Mouse (Mus musculus): ENCODE measurements around the gene Zfp770. TPM values are rescaled to one million over a fixed set of nuclear protein-coding genes. Genes with fewer than 3 reads are reported as not detected.

Gene Zfp770
- total RNA-seq, 1 experiment from 2014 or later, result 4.5 TPM

DNA sequence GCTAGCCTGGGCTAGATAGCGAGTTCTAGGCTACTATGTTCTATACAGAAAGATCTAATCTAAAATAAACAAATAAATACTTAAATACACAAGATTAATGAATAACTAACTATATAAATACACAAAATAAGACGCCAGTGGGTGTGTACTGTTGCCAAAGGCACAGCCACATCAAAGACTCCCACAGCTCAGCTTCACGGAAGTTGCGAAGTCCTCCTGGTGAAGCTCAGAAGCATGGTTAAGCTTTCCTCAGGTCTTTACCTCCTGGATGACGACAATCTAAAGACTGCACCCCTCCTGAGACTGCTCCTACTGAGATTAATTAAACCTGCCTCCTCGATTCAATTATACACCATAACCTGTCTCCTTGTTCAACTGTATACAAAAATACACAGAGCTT, 48.0 kb downstream of the Zfp770 start:
- no peak for ATAC-seq (replicated peaks in 1 of 2; ENCODE audit: insufficient read depth in 1 of 2, low FRiP score in 2 of 2, low TSS enrichment in 1 of 2, low read depth in 1 of 2, poor library complexity in 2 of 2, severe bottlenecking in 2 of 2)

DNA sequence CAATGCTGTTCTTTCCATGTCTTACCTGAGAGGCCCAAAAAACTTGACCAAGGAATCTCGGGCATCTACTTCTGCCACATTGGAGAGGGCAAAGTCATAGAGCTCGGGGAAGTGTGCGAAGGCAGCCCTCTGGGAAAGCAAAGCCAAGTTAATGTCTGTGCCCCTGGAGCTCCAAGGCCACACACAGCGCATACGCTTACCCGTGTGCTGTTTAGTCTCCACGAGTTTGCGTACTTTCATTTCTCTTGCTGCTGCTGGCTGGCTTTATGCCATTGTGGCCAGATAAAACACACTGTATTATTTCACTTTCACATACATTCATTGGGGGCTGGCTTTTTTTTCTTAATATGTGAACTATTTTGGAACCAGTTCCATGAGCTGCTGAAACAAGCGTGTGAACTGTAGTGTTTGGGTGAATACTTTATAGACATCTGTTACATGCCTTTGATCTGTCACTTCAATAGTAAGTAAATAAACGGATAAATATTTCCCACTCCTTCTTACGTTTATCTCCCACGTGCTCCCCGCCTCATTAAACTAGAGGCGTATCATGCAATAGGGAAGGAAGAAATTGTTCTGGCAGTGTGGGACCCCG, 54.3 kb downstream of the Zfp770 start:
- no peak for ATAC-seq (replicated peaks in 1 of 2; ENCODE audit: insufficient read depth in 1 of 2, low FRiP score in 2 of 2, low TSS enrichment in 1 of 2, low read depth in 1 of 2, poor library complexity in 2 of 2, severe bottlenecking in 2 of 2)

DNA sequence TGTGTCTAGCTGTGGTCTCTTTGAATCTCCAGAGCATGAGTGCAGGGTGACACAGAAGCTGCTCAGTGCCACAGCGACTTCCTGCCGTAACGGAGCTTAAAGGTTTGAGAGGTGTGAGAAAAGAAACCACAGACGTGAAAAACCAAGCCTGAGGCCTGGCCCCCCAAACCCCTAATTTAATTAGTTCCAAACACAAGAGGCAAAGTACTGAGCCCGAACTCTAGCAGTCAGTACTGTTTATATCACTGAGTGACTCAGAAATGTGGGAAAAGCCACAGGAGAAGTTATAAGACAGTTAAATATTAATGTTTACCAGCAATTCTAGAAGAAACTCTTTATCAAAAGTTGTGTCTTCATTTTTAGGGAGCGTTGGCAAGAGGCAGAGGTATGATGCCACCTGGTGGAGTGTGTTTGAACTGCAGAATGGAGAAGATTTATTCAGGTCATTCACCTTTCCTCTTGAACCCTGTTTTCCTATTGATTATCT, 55.9 kb downstream of the Zfp770 start:
- peak; percentile 17 to 56; a peak in 1 of 4 replicates for ATAC-seq (replicated peaks in 1 of 2; ENCODE audit: insufficient read depth in 1 of 2, low FRiP score in 2 of 2, low TSS enrichment in 1 of 2, low read depth in 1 of 2, poor library complexity in 2 of 2, severe bottlenecking in 2 of 2)

DNA sequence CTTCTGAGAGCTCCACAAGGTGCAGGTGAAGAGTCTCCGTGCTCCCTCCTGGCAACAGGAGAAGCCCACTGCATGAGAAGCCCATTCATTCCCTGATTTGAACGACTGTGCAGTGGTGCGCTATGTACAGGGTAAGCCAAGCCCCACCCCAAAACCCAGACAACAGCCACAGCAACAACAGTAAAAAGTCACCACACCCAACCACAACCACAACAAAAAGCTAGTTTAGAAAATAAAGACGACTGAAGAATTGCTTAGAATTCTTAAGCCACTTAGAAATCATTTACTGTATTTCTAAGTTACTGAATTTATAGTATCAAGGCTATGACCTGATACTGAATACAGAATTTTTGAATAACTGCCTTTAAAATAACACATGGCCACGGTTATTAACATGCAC, 56.4 kb downstream of the Zfp770 start:
- no peak for ATAC-seq (replicated peaks in 1 of 2; ENCODE audit: insufficient read depth in 1 of 2, low FRiP score in 2 of 2, low TSS enrichment in 1 of 2, low read depth in 1 of 2, poor library complexity in 2 of 2, severe bottlenecking in 2 of 2)

DNA sequence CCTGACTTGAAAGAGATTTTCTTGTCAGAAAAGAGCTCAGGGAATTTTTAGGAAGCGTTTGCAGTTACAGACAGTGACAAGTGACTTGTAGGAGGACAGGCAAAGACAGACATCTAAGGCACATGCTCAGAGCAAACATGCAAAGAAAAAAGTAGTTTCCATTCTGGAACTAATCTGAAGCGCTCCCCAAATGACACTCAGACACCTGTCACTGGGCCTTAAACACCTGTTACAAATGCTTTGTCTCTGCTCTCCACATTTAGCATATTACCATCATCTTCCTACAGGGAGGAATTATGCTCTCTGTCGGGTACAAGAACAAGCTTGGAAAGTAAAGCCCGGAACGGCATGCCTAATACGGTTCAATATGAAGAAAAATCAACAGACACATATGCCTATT, 57.4 kb downstream of the Zfp770 start:
- ATAC-seq (replicated peaks in 1 of 2; ENCODE audit: insufficient read depth in 1 of 2, low FRiP score in 2 of 2, low TSS enrichment in 1 of 2, low read depth in 1 of 2, poor library complexity in 2 of 2, severe bottlenecking in 2 of 2), result no peak

Other genes starting within 250 kb of the Zfp770 start
- not detected in 2 replicates for gene Gjd2, start 187.8 kb downstream of the Zfp770 start, total RNA-seq (2017)
- not detected in 2 replicates for gene Actc1, start 147.9 kb downstream of the Zfp770 start, total RNA-seq (2017)
- 60.8 and 63.6 TPM in 2 replicates for gene Aqr, start 14.4 kb downstream of the Zfp770 start, total RNA-seq (2017)